Mouse (Mus musculus) cortical plate, adult 2 months (tissue): ENCODE measurements at regions not wholly inside any gene's neighbourhood (a gene's known extent, or its start where the extent isn't known, plus 50 kb on each side); places are given as distances from the start of the nearest gene placed in this dataset.

Experiments used
- CTCF ChIP-seq: fragments of 200-500 bp; IDR thresholded peaks from 2 replicates; pipeline ENCODE4 v1.5.1; 2011; ENCODE audit warnings: mild to moderate bottlenecking, control low read depth, low read length; ENCODE audit not compliant: insufficient read depth; ENCODE audit errors: extremely low read depth
- POLR2A ChIP-seq: fragments of 200-500 bp; IDR thresholded peaks from 2 replicates; pipeline ENCODE4 v1.6.1; 2011; ENCODE audit warnings: mild to moderate bottlenecking, low read length, control low read depth; ENCODE audit not compliant: insufficient read depth; ENCODE audit errors: extremely low read depth

- TF ChIP-seq CTCF (no peak), POLR2A (no peak)
These were observed 54.2 kb upstream of the Chd2 start for GRCm38 (mm10) chr7:73595860-73596259.
